Mouse (Mus musculus) spleen, adult 2 months (tissue): Measurements from ENCODE around the gene 9930111J21Rik2. TPM values are rescaled to one million over a fixed set of nuclear protein-coding genes. Genes with fewer than 3 reads are reported as not detected.

Experiments
- DNase-seq, 2 experiments: peaks; one replicate each; pipeline versions ENCODE4 v3.0.0 to v3.0.0-alpha.2; 2012 to 2021; ENCODE audit warnings: low spot score in 2 of 2, low read depth in 1 of 2
- H3K27ac ChIP-seq: fragments of 200-500 bp; 2 replicates; pipeline ENCODE4 v1.5.1; 2012; ENCODE audit warnings: low read length, inconsistent platforms; ENCODE audit not compliant: insufficient read depth
- H3K27me3 ChIP-seq: fragments of 200-500 bp; 2 replicates; pipeline ENCODE4 v1.6.1; 2012; ENCODE audit warnings: mild to moderate bottlenecking, moderate library complexity, low read length, inconsistent platforms; ENCODE audit not compliant: control insufficient read depth, insufficient read depth
- H3K36me3 ChIP-seq: fragments of 200-500 bp; 2 replicates; pipeline ENCODE4 v1.6.1; 2012; ENCODE audit warnings: mild to moderate bottlenecking, low read length, inconsistent platforms; ENCODE audit not compliant: control insufficient read depth, insufficient read depth
- H3K4me1 ChIP-seq: fragments of 200-500 bp; 2 replicates; pipeline ENCODE4 v1.6.1; 2011; ENCODE audit warnings: inconsistent platforms; ENCODE audit not compliant: control insufficient read depth, insufficient read depth, insufficient read length
- H3K4me3 ChIP-seq: fragments of 200-500 bp; 2 replicates; pipeline ENCODE4 v1.5.1; 2011; ENCODE audit warnings: mild to moderate bottlenecking, inconsistent platforms; ENCODE audit not compliant: insufficient read depth, insufficient read length; ENCODE audit errors: extremely low read depth
- CTCF ChIP-seq: fragments of 200-500 bp; IDR thresholded peaks from 2 replicates; pipeline ENCODE4 v1.5.1; 2011; ENCODE audit warnings: mild to moderate bottlenecking, inconsistent platforms; ENCODE audit not compliant: insufficient read depth, insufficient read length, insufficient replicate concordance; ENCODE audit errors: extremely low read depth
- POLR2A ChIP-seq: fragments of 200-500 bp; IDR thresholded peaks from 2 replicates; pipeline ENCODE4 v1.6.1; 2011; ENCODE audit warnings: low read depth, low read length, inconsistent platforms
- WGBS: fragments of 180-500 bp; shearing (Covaris S2); methylation state at CpG from one replicate; pipeline ENCODE4 v1.1.7; 2018; 5-methylcytosine and 5-hydroxymethylcytosine counted together
- polyA plus RNA-seq: library from polyadenylated mRNA; depleted of rRNA; stranded (reverse); fragments of >200 nt; gene quantifications from 2 replicates; pipeline ENCODE4 v1.2.3, GENCODE M21; 2012

Gene 9930111J21Rik2
- polyA plus RNA-seq, 1 experiment: 11.0 TPM

DNA sequence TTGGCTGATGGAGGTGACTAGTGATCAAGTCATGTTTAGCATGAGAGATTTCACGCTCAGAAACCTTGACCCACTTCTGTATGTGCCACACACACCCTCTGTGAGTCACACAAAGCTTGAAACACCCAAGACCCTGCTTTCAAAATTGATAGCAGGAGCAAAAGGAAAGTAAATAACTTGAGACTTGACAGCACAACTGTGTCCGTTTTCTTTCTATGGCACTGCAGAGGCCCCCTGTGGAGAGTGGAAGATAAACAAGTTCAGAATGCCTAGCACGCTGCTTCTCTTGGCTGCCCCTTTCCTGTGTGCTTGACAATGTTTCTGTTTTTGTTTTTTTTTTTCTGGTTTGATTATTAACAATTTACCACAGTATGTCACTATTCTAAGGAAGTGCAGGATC is 33.8 kb upstream of the 9930111J21Rik2 start:
- peak overlapping the region; percentile 67 for H3K27ac ChIP-seq
- peak; percentile 50 to 55 for DNase-seq
- H3K36me3 ChIP-seq: no peaks in the 10 kb centered on the region
- H3K4me1 ChIP-seq: peaks cover 36% of the 10 kb centered on the region
- TF ChIP-seq CTCF (peak; percentile 45; the same call in 1 of the 2 replicates), POLR2A (no peak)
- 3% methylated on average over 3 of the region's 3 CpGs for WGBS
- H3K27me3 ChIP-seq: no peaks in the 10 kb centered on the region
- H3K4me3 ChIP-seq: no peak overlapping the region

DNA sequence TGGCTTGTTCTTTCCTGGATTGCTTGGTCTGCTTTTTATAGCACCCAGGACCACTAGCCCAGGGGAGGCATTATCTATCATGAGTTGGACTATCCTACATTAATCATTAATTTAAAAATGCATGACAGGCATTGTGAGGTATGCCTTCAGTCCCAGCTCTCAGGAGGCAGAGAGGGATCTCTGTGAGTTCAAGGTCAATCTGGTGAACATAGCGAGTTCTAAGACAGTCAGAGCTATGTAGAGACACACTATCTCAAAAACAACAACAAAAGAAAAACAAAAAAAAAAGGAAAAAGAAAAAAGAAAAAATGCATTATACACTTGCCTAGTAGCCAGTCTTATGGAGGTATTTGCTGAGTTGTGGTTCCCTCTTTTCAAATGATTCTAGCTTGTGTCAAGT is 33.3 kb upstream of the 9930111J21Rik2 start:
- H3K4me3 ChIP-seq: no peak overlapping the region
- 68% methylated on average over 1 of the region's 1 CpGs for WGBS
- TF ChIP-seq POLR2A (no peak), CTCF (no peak)
- H3K4me1 ChIP-seq: peaks cover 36% of the 10 kb centered on the region
- H3K36me3 ChIP-seq: no peaks in the 10 kb centered on the region
- DNase-seq: no peak
- peak overlapping the region; percentile 67 for H3K27ac ChIP-seq
- no peaks in the 10 kb centered on the region for H3K27me3 ChIP-seq

DNA sequence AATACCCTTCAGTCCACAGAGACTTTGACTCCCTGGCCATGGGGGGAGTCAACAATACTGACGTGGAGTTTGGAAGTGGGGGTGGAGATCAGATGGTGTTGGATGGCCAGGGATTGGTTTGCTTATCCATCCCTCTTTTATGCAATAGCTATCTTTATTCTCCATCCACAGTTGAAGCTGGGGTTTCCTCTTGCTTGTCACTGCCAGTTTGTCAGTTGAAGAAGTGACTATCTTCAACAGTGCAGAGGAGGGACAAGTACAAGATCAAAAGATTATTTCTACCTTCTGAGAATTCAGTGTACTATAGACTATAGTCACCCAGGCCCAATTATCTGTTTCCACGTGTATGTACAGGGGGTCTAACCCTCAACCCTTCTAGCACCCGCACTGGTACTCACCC is 32.8 kb upstream of the 9930111J21Rik2 start:
- Histone ChIP-seq H3K27me3 (no peaks in the 10 kb centered on the region), H3K4me3 (no peak overlapping the region), H3K27ac (peak overlapping the region; percentile 33; the same call in 1 of the 2 replicates), H3K4me1 (peaks cover 36% of the 10 kb centered on the region), H3K36me3 (no peaks in the 10 kb centered on the region)
- TF ChIP-seq POLR2A: no peak
- TF ChIP-seq CTCF: no peak
- DNase-seq: no peak
- 63% methylated on average over 3 of the region's 3 CpGs for WGBS

DNA sequence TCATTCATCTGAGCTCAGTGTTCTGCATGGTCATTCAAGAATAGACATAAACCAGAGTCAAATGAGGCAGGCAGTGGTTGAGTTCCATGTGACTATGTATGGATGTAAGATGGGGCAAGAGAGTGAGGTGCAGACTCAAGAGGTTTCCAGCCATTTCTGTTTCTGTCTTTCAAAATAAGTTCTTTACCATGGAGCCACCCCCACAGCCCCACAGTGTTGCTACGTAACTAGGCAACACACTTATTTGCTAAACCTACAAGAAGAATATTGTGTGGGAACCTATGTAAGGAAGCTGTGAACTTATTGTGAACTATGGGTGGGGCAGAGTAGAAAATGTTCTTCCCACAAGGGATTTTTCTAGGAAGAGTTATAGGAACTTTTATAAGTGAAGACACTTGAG is 32.1 kb upstream of the 9930111J21Rik2 start:
- H3K27me3 ChIP-seq: no peaks in the 10 kb centered on the region
- 78% methylated on average over 1 of the region's 1 CpGs for WGBS
- TF ChIP-seq POLR2A (no peak), CTCF (no peak)
- H3K4me1 ChIP-seq: peaks cover 36% of the 10 kb centered on the region
- H3K4me3 ChIP-seq: no peak overlapping the region
- peak in 1 of 2 experiments; percentile 41 for DNase-seq
- H3K27ac ChIP-seq: peak overlapping the region; percentile 33; the same call in 1 of the 2 replicates
- H3K36me3 ChIP-seq: no peaks in the 10 kb centered on the region

DNA sequence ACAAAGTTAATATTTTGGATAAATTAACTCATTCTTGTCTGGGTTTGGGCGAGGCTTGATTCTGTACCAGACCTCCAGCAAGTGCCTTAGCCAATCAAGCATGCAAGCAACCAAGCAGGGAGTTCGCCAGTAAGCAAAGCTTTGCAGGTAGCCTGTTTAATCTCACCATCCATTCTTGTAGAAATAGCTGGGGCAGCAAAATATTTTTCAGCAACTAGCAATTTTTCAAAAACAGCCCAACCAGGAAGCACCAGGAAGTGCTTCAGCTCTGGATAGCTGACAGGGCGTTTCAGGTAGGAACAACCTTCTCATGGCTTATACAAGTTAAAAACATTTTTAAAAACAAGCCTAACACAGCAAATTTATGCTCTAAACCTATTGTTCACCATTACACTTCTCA is 30.8 kb upstream of the 9930111J21Rik2 start:
- Histone ChIP-seq H3K4me3 (no peak overlapping the region), H3K4me1 (peaks cover 36% of the 10 kb centered on the region), H3K36me3 (no peaks in the 10 kb centered on the region), H3K27me3 (no peaks in the 10 kb centered on the region), H3K27ac (peak overlapping the region; percentile 53; the same call in 1 of the 2 replicates)
- 38% methylated on average over 3 of the region's 3 CpGs for WGBS
- TF ChIP-seq POLR2A (no peak), CTCF (no peak)
- DNase-seq: no peak

DNA sequence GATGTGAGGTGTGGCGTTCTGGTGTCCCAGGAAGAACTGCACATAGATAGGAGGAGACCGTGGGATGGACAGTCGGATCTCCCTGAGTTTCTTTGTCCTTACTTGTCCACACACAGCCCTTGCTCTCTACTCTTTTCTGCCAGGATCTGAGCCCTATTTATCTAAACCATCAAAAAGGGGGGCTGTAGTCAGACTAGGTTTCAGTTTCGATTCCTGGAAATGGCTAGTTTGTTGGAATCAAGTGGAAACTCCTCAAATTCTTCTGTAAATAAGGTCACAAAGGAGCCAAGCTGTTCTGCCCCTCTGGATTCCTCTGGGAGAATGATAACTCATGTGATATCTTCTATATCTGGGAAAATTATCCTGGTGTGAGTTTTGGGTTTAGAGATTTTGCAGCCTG is 30.3 kb upstream of the 9930111J21Rik2 start:
- DNase-seq: no peak
- H3K27me3 ChIP-seq: no peaks in the 10 kb centered on the region
- WGBS: 34% methylated on average over 4 of the region's 4 CpGs
- peaks cover 39% of the 10 kb centered on the region for H3K4me1 ChIP-seq
- no peak for TF ChIP-seq CTCF
- no peak for TF ChIP-seq POLR2A
- H3K27ac ChIP-seq: no peak overlapping the region
- no peak overlapping the region; the same call in 1 of the 2 replicates for H3K4me3 ChIP-seq
- H3K36me3 ChIP-seq: no peaks in the 10 kb centered on the region

DNA sequence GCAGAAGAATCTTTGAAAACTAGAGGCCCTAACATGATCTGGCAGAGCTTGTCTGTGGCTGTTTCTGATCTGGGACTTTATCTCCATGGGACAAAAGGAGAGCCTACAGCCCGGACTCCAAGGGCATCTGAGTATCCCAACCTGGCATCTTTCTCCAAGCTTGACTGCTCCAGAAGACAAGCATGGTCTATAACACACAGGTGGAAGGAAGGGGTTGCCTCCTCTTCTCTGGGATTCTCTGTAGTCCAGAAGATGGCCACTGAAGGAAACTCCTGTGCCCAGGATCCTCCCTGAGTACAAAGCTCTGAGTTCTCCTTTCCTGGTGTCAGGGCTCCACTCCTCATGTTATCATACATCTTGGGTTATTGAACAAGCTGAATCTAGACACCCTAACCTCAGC is 29.6 kb upstream of the 9930111J21Rik2 start:
- H3K27me3 ChIP-seq: no peaks in the 10 kb centered on the region
- H3K36me3 ChIP-seq: no peaks in the 10 kb centered on the region
- WGBS: 64% methylated on average over 1 of the region's 1 CpGs
- H3K4me3 ChIP-seq: no peak overlapping the region
- no peak for DNase-seq
- H3K4me1 ChIP-seq: peaks cover 38% of the 10 kb centered on the region
- TF ChIP-seq POLR2A (no peak), CTCF (no peak)
- H3K27ac ChIP-seq: peak overlapping the region; percentile 51
